Comparison of ENCODE assay signal across 24 mouse cellular contexts in the genomic region with DNA sequence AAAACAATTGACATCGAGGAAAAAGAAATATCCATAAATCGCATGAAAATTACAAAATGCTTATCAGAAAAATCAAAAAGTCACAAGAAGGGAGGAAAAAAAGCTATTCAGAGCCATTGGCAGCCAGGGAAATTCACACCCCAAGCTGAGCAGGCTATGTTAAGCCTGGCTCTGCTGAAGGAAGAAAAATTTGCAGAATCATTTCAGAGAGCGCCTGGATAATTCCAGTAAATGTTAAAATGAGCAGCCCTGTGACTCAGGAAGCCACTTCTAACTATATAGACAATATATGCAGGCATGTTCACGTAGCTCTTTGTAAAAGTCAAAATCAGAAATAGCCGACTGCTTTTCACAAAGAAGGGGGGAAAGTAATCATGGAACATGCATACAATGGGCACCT. TPM values are rescaled to one million over a fixed set of nuclear protein-coding genes. Genes with fewer than 3 reads are reported as not detected.
A peak's percentile ranks its signal among the peaks of the same experiment; 100 is the strongest.
DNase-seq lines count a peak whose midpoint lies in the region; TF ChIP-seq lines count a peak whose summit lies in the region.
"Had no signal": no experiment of that assay in that cellular context is flagged by ENCODE, and none has a peak within 500 bp of the region (broad histone marks: within the 10 kb centered on the region; RNA-seq: fewer than 3 reads in every experiment).

No protein-coding gene starts in this region.

- DNase-seq in layer of hippocampus, adult 2 months (ENCODE audit: low spot score in 2 of 2): no peak
- DNase-seq in layer of hippocampus, postnatal 25 days (ENCODE audit: extremely low spot score in 1 of 2, low spot score in 1 of 2): no peak
- peak; percentile 22 to 86 for DNase-seq in left cerebral cortex, postnatal 25 days (ENCODE audit: low spot score in 2 of 2)
- no peak for DNase-seq in left cerebral cortex, postnatal 10 days (ENCODE audit: extremely low spot score in 1 of 2, low spot score in 2 of 2)
- DNase-seq in brain, adult 2 months (ENCODE audit: low read depth, low spot score): peak; percentile 80
- no peak for DNase-seq in kidney, postnatal 4 days
- DNase-seq: adrenal gland, postnatal 10 days; adrenal gland, postnatal 36 days; B cell, adult 2 months; cerebellum, adult 11 months; cerebellum, adult 2 months; cerebellum, adult 9-11 months; cerebellum, postnatal 25 days; gastrocnemius, adult 2 months; gastrocnemius, postnatal 14 days; heart, adult 11 months had no signal

- no peak overlapping the region for H3K4me3 ChIP-seq in layer of hippocampus, adult 2 months
- H3K4me3 ChIP-seq: embryonic facial prominence, embryonic 13.5 days; erythroblast, embryonic 14.5 days; forebrain, embryonic 12.5 days; forebrain, embryonic 15.5 days; gastrocnemius, adult 2 months; hindbrain, embryonic 12.5 days; hindbrain, embryonic 15.5 days had no signal

- TF ChIP-seq CTCF in layer of hippocampus, adult 2 months (conservative IDR thresholded peaks at IDR 0.05): no peak

- intact Hi-C loops in left cerebral cortex, postnatal 25 days (cut with DNase I): no loop called here
- intact Hi-C loops in left cerebral cortex, postnatal 10 days (cut with DNase I): no loop called here

- H3K27ac ChIP-seq in layer of hippocampus, adult 2 months: 0 out of 2 replicates have a peak overlapping the region, but pooled peaks have one; percentile 18
- H3K27ac ChIP-seq: embryonic facial prominence, embryonic 13.5 days; forebrain, embryonic 12.5 days; forebrain, embryonic 15.5 days; gastrocnemius, adult 2 months; hindbrain, embryonic 12.5 days; hindbrain, embryonic 15.5 days had no signal

RNA-seq across cellular contexts. Expression of a gene that starts 23.3 kb away (rescaled TPM):
- 10 to 100 TPM; 77.2 to 79.7 TPM for total RNA-seq in layer of hippocampus, adult 2 months (2021)
- 10 to 100 TPM; 72.4 to 84.0 TPM for total RNA-seq in layer of hippocampus, postnatal 25 days (2021)
- 10 to 100 TPM; 87.9 to 95.9 TPM for total RNA-seq in left cerebral cortex, postnatal 25 days (2021)
- 100 to 1,000 TPM; 123 to 128 TPM for total RNA-seq in left cerebral cortex, postnatal 10 days (2021)
- total RNA-seq: common myeloid progenitor, adult 5-6 weeks; hematopoietic stem cell, adult 5-6 weeks had no signal

Comparison
In these comparisons a context has a peak if more than half of its experiments do, and no peak if none do; other contexts are left out.
1. DNase-seq: peak in left cerebral cortex, postnatal 25 days (2 of 2) and brain, adult 2 months (single experiment); none in layer of hippocampus, adult 2 months (0 of 2), layer of hippocampus, postnatal 25 days (0 of 2), left cerebral cortex, postnatal 10 days (0 of 2) and kidney, postnatal 4 days (0 of 2).